In genomic region chr9:57254061-57254460, GRCm38 (mm10) we compare ENCODE assay signal across 25 mouse cellular contexts. TPM values are rescaled to one million over a fixed set of nuclear protein-coding genes. Genes with fewer than 3 reads are reported as not detected.
"Had no signal": no experiment of that assay in that cellular context is flagged by ENCODE, and none has a peak within 500 bp of the region (broad histone marks: within the 10 kb centered on the region; RNA-seq: fewer than 3 reads in every experiment).

No protein-coding gene starts in this region.

- H3K27ac ChIP-seq: hindbrain, postnatal 0 days; limb, embryonic 15.5 days; liver, embryonic 12.5 days; midbrain, embryonic 10.5 days; neural tube, embryonic 12.5 days had no signal

- H3K4me1 ChIP-seq: neural tube, embryonic 12.5 days had no signal

- H3K27me3 ChIP-seq: limb, embryonic 15.5 days; liver, embryonic 12.5 days; neural tube, embryonic 12.5 days had no signal

- H3K4me3 ChIP-seq: limb, embryonic 15.5 days; liver, embryonic 12.5 days; midbrain, embryonic 10.5 days; neural tube, embryonic 12.5 days had no signal

- DNase-seq: layer of hippocampus, adult 9-11 months; layer of hippocampus, postnatal 36 days; lung, embryonic 14.5 days; lung, postnatal 10 days; lung, postnatal 4 days; midbrain, embryonic 14.5 days; retina, postnatal 1 day; right cerebral cortex, postnatal 4 days; spleen, adult 18-20 months; thymus, postnatal 36 days had no signal

RNA-seq across cellular contexts. Expression of gene Trcg1, which starts 17.7 kb away (rescaled TPM):
- total RNA-seq: hindbrain, postnatal 0 days; layer of hippocampus, adult 18-20 months; layer of hippocampus, postnatal 36 days; left cerebral cortex, adult 8-10 months; left cerebral cortex, postnatal 25 days; megakaryocyte, adult 5-6 weeks; monocyte, adult 5-6 weeks had no signal
- polyA plus RNA-seq: hindbrain, postnatal 0 days; intestine, embryonic 14.5 days; limb, embryonic 11.5 days; limb, embryonic 15.5 days; liver, embryonic 12.5 days; liver, embryonic 16.5 days; lung, embryonic 14.5 days; midbrain, embryonic 10.5 days; midbrain, embryonic 14.5 days; neural tube, embryonic 12.5 days; stomach, embryonic 14.5 days; thymus, postnatal 0 days had no signal
